Mouse (Mus musculus) midbrain, embryonic 16.5 days (tissue): ENCODE results near the gene Ptprd. TPM values are rescaled to one million over a fixed set of nuclear protein-coding genes. Genes with fewer than 3 reads are reported as not detected.
A peak's percentile ranks its signal among the peaks of the same experiment; 100 is the strongest.
"Not testable (repeated sequence)": the region's sequence is repeated elsewhere in the genome, so short reads cannot be mapped to it uniquely, and the experiment has no call there.

ENCODE experiments used
- ATAC-seq: fragments of 200-750 bp; cut with Nextera tagmentation; 2 replicates; pipeline ENCODE4 v1.8.0; 2017; ENCODE audit warnings: moderate TSS enrichment
- H3K27ac ChIP-seq: fragments of 300-500 bp; sonication (generic); 2 replicates; pipeline ENCODE4 v1.5.1; 2014; ENCODE audit warnings: mild to moderate bottlenecking, low read length, mixed read lengths
- H3K27me3 ChIP-seq: fragments of 300-500 bp; sonication (generic); 2 replicates; pipeline ENCODE4 v1.6.1; 2014; ENCODE audit warnings: low read depth, low read length, mixed read lengths; ENCODE audit not compliant: control insufficient read depth, insufficient read depth
- H3K36me3 ChIP-seq: fragments of 300-500 bp; sonication (generic); 2 replicates; pipeline ENCODE4 v1.6.1; 2014; ENCODE audit warnings: mild to moderate bottlenecking, low read length, moderate library complexity, mixed read lengths; ENCODE audit not compliant: control insufficient read depth, insufficient read depth
- H3K4me1 ChIP-seq: fragments of 300-500 bp; sonication (generic); 2 replicates; pipeline ENCODE4 v1.6.1; 2014; ENCODE audit warnings: mild to moderate bottlenecking, low read length, mixed read lengths; ENCODE audit not compliant: control insufficient read depth, insufficient read depth
- H3K4me2 ChIP-seq: fragments of 300-500 bp; sonication (generic); 2 replicates; pipeline ENCODE4 v1.6.1; 2014; ENCODE audit warnings: mild to moderate bottlenecking, low read length, mixed read lengths
- H3K4me3 ChIP-seq: fragments of 300-500 bp; sonication (generic); 2 replicates; pipeline ENCODE4 v1.5.1; 2014; ENCODE audit warnings: low read depth, mild to moderate bottlenecking, low read length, moderate library complexity, mixed read lengths
- H3K9ac ChIP-seq: fragments of 300-500 bp; sonication (generic); 2 replicates; pipeline ENCODE4 v1.6.1; 2014; ENCODE audit warnings: low read depth, low read length, mixed read lengths
- H3K9me3 ChIP-seq: fragments of 300-500 bp; sonication (generic); replicated peaks from 2 replicates; pipeline ENCODE4 v1.6.1; 2014; ENCODE audit warnings: mild to moderate bottlenecking, low read length, mixed read lengths; ENCODE audit not compliant: control insufficient read depth, poor library complexity, severe bottlenecking
- WGBS: fragments of 180-500 bp; shearing (Covaris S2); extraction: QIAGEN DNeasy Blood & Tissue Kit; methylation state at CpG from one replicate; pipeline ENCODE4 v1.1.7; 2014; 5-methylcytosine and 5-hydroxymethylcytosine counted together
- polyA plus RNA-seq: library from polyadenylated mRNA; unstranded; fragments of >200 nt; fragmentation: Nextera tagmentation; extraction: Ambion mirVana; gene quantifications from 2 replicates; pipeline ENCODE4 v1.2.1, GENCODE M21; 2015

Gene Ptprd
- polyA plus RNA-seq, 1 experiment from 2014 or later = 90.7 TPM

- H3K9ac ChIP-seq, H3K4me3 ChIP-seq, H3K4me2 ChIP-seq, ATAC-seq, H3K27ac ChIP-seq, H3K27me3 ChIP-seq, H3K36me3 ChIP-seq, H3K9me3 ChIP-seq, H3K4me1 ChIP-seq: not testable (repeated sequence)
- WGBS = 96% methylated on average over 1 of the region's 1 CpGs
These were observed 414.4 kb downstream of the Ptprd start for GRCm38 (mm10) chr4:77797391-77797790.

GRCm38 (mm10) chr4:77777237-77777636, 434.5 kb downstream of the Ptprd start:
- no peak overlapping the region for H3K9ac ChIP-seq
- no peaks in the 10 kb centered on the region for H3K36me3 ChIP-seq
- no peak for ATAC-seq
- no peak overlapping the region for H3K27ac ChIP-seq
- WGBS = 83% methylated on average over 2 of the region's 2 CpGs
- H3K27me3 ChIP-seq = no peaks in the 10 kb centered on the region
- no peak overlapping the region for H3K4me3 ChIP-seq
- no peak overlapping the region for H3K4me2 ChIP-seq
- no peaks in the 10 kb centered on the region for H3K9me3 ChIP-seq
- no peaks in the 10 kb centered on the region for H3K4me1 ChIP-seq

GRCm38 (mm10) chr4:77763790-77764189, 448.0 kb downstream of the Ptprd start:
- H3K27ac ChIP-seq = no peak overlapping the region
- no peak overlapping the region for H3K9ac ChIP-seq
- H3K36me3 ChIP-seq = no peaks in the 10 kb centered on the region
- 77% methylated on average over 1 of the region's 1 CpGs for WGBS
- no peaks in the 10 kb centered on the region for H3K4me1 ChIP-seq
- ATAC-seq = no peak
- H3K9me3 ChIP-seq = no peaks in the 10 kb centered on the region
- H3K4me3 ChIP-seq = no peak overlapping the region
- no peaks in the 10 kb centered on the region for H3K27me3 ChIP-seq
- H3K4me2 ChIP-seq = no peak overlapping the region

GRCm38 (mm10) chr4:77743391-77743790, 468.4 kb downstream of the Ptprd start:
- Histone ChIP-seq H3K4me3 (no peak overlapping the region), H3K9me3 (no peaks in the 10 kb centered on the region), H3K4me2 (no peak overlapping the region), H3K4me1 (no peaks in the 10 kb centered on the region), H3K27me3 (no peaks in the 10 kb centered on the region), H3K36me3 (no peaks in the 10 kb centered on the region), H3K27ac (no peak overlapping the region), H3K9ac (no peak overlapping the region)
- WGBS = 81% methylated on average over 2 of the region's 2 CpGs
- no peak for ATAC-seq

- Histone ChIP-seq H3K27me3 (no peaks in the 10 kb centered on the region), H3K4me1 (0 out of 2 replicates have a peak, but pooled peaks cover 2% of the 10 kb centered on the region), H3K9ac (no peak overlapping the region), H3K36me3 (no peaks in the 10 kb centered on the region), H3K4me3 (no peak overlapping the region), H3K4me2 (no peak overlapping the region), H3K9me3 (no peaks in the 10 kb centered on the region), H3K27ac (0 out of 2 replicates have a peak overlapping the region, but pooled peaks have one; percentile 1)
- ATAC-seq = peak; percentile 71; the same call in 1 of the 2 replicates
- 50% methylated on average over 6 of the region's 6 CpGs for WGBS
These were observed 489.9 kb downstream of the Ptprd start for GRCm38 (mm10) chr4:77721908-77722307.

GRCm38 (mm10) chr4:77717792-77718191, 494.0 kb downstream of the Ptprd start:
- Histone ChIP-seq H3K4me1 (0 out of 2 replicates have a peak, but pooled peaks cover 2% of the 10 kb centered on the region), H3K27ac (no peak overlapping the region), H3K4me2 (no peak overlapping the region), H3K9ac (no peak overlapping the region), H3K27me3 (no peaks in the 10 kb centered on the region), H3K4me3 (no peak overlapping the region), H3K9me3 (no peaks in the 10 kb centered on the region), H3K36me3 (no peaks in the 10 kb centered on the region)
- no peak for ATAC-seq
- 70% methylated on average over 2 of the region's 2 CpGs for WGBS

- no peak for ATAC-seq
- Histone ChIP-seq H3K4me2 (no peak overlapping the region), H3K9ac (no peak overlapping the region), H3K36me3 (no peaks in the 10 kb centered on the region), H3K9me3 (no peaks in the 10 kb centered on the region), H3K27me3 (no peaks in the 10 kb centered on the region), H3K4me3 (no peak overlapping the region), H3K4me1 (no peaks in the 10 kb centered on the region), H3K27ac (no peak overlapping the region)
- WGBS = 86% methylated on average over 2 of the region's 2 CpGs
These were observed 501.5 kb downstream of the Ptprd start for GRCm38 (mm10) chr4:77710231-77710630.

- no peak overlapping the region for H3K27ac ChIP-seq
- ATAC-seq = no peak
- WGBS = 39% methylated on average over 2 of the region's 2 CpGs
These were observed 513.5 kb downstream of the Ptprd start for GRCm38 (mm10) chr4:77698294-77698693.

GRCm38 (mm10) chr4:77675798-77676197, 536.0 kb downstream of the Ptprd start:
- WGBS = 62% methylated on average over 1 of the region's 1 CpGs
- H3K4me3 ChIP-seq = no peak overlapping the region
- no peaks in the 10 kb centered on the region for H3K9me3 ChIP-seq
- no peak overlapping the region for H3K9ac ChIP-seq
- no peaks in the 10 kb centered on the region for H3K36me3 ChIP-seq
- no peak overlapping the region for H3K4me2 ChIP-seq
- H3K27me3 ChIP-seq = no peaks in the 10 kb centered on the region
- ATAC-seq = no peak; the same call in 1 of the 2 replicates
- H3K4me1 ChIP-seq = no peaks in the 10 kb centered on the region
- no peak overlapping the region for H3K27ac ChIP-seq

More at GRCm38 (mm10) chr4:77698294-77698693, 513.5 kb downstream of the Ptprd start:
- H3K36me3 ChIP-seq = no peaks in the 10 kb centered on the region
- H3K27me3 ChIP-seq = no peaks in the 10 kb centered on the region
- H3K4me2 ChIP-seq = no peak overlapping the region
- no peaks in the 10 kb centered on the region for H3K9me3 ChIP-seq
- no peaks in the 10 kb centered on the region for H3K4me1 ChIP-seq
- no peak overlapping the region for H3K4me3 ChIP-seq
- no peak overlapping the region for H3K9ac ChIP-seq
